Mouse (Mus musculus) T-helper 17 cell (primary cell): ENCODE measurements around the gene Nxpe5.

Experiments
- in situ Hi-C, 2 experiments: fragments of 300-600 bp; cut with MboI, MseI; formaldehyde crosslinking; loops; 1 replicate in 1 of 2; 2 replicates in 1 of 2; pipeline ENCODE4 v1.15.1; 2025; ENCODE audit warnings: high pct_unique_total_duplicates in 2 of 2

Gene Nxpe5

GRCm38 (mm10) chr5:138241511-138241910, 15.8 kb downstream of the Nxpe5 start:
- in situ Hi-C loops: no loop called here

GRCm38 (mm10) chr5:138251144-138251543, 25.4 kb downstream of the Nxpe5 start:
- in situ Hi-C loops: no loop called here

- in situ Hi-C loops: no loop called here
Measured at GRCm38 (mm10) chr5:138253061-138253460, 27.4 kb downstream of the Nxpe5 start.

DNA sequence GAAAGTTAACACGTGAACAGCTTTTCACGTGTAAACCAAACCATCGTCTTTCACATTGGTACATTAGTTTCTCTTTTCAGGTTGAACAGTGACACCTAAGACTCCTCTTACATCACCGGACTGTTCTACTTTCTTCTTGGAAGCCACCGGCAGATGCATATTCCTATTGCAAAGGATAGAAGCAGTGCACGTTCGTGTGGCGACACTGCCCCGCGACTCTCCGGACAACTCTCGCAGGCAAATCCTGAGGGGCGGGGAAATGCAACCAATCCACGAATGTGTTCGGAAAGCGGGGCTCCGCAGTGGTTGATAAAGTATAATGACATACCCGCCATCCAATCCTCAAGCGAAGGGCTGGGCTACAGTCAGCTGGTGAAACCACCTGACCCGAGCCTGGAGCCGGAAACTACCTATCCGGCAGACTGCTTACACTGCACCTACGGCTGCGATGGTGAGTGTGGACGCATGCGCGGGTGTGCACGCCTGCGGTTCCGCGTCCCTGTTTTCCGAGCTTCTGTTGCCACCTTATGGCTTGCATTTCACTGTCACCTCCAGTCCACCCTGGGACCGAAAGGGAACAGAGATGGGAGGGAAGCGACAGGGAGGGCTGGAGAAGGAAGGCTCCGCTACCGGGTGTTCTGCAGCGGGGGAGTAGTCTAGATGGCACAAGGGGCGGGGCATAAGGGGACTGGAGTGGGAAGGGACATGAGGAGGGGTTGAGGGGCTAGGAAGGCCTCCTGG, 29.8 kb downstream of the Nxpe5 start, which contains the start of gene Lamtor4:
Gene Lamtor4 (plus strand): TSS at position 130 of the 741 bp plus-strand sequence.
- in situ Hi-C loops: no loop called here

- in situ Hi-C loops: no loop called here
Measured at GRCm38 (mm10) chr5:138256094-138256467, 30.4 kb downstream of the Nxpe5 start.

GRCm38 (mm10) chr5:138256966-138257584, 31.4 kb downstream of the Nxpe5 start:
- in situ Hi-C loops: no loop called here

DNA sequence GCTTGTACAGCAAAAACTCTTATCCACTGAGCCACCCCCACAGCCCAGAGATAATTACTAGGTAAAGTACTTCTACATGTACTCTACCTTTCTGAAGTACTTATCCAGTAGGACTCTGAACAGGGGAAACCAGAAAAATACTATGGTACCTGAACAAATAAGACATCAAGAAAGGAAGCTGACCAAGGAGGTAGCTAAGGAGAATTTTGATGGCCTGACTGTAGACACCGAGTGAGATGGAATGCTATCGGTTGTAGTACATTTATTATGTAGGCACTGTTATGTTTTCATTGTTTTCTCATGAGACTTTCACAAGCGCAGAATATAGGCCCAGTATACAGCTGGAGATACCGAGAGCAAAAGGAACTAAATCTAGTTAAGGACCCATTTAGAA, 31.9 kb downstream of the Nxpe5 start:
- in situ Hi-C loops: no loop called here

- in situ Hi-C loops: no loop called here
Measured at GRCm38 (mm10) chr5:138258078-138258477, 32.4 kb downstream of the Nxpe5 start.

GRCm38 (mm10) chr5:138258542-138258941, 32.8 kb downstream of the Nxpe5 start:
- in situ Hi-C loops: no loop called here

- in situ Hi-C loops: no loop called here
Measured at GRCm38 (mm10) chr5:138258993-138259392, 33.3 kb downstream of the Nxpe5 start.

- in situ Hi-C loops: loop anchor here in 1 of 2 experiments (5.0 kb wide), 1 partner anchor 73 kb away; the partner anchor contains the start of genes Cnpy4 and Taf6
Measured at GRCm38 (mm10) chr5:138260051-138260450, 34.4 kb downstream of the Nxpe5 start.

GRCm38 (mm10) chr5:138260834-138261233, 35.1 kb downstream of the Nxpe5 start:
- in situ Hi-C loops: loop anchor here in 1 of 2 experiments (5.0 kb wide), 1 partner anchor 74 kb away; the partner anchor contains the start of genes Cnpy4 and Taf6

DNA sequence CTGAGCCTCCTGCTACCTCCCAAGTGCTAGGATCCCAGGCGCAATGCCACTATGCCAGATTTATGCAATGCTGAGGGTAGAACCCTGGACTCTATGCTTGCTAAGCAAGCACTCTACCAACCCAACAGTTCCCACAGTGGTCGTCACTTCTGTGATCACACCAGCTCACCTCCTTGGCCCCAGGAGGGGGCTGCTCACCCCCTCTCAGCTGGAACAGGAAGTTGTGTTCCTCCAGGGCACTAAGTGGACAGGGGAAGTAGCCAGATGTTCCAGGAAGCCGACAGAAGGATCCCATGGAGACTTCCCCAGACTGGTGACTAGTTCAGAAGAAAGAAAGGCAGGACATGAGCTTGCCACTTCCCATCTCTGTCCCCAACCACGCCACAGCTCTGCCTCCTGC, 36.3 kb downstream of the Nxpe5 start:
- in situ Hi-C loops: loop anchor here in 1 of 2 experiments (5.0 kb wide), 1 partner anchor 75 kb away; the partner anchor contains the start of genes Cnpy4 and Taf6

DNA sequence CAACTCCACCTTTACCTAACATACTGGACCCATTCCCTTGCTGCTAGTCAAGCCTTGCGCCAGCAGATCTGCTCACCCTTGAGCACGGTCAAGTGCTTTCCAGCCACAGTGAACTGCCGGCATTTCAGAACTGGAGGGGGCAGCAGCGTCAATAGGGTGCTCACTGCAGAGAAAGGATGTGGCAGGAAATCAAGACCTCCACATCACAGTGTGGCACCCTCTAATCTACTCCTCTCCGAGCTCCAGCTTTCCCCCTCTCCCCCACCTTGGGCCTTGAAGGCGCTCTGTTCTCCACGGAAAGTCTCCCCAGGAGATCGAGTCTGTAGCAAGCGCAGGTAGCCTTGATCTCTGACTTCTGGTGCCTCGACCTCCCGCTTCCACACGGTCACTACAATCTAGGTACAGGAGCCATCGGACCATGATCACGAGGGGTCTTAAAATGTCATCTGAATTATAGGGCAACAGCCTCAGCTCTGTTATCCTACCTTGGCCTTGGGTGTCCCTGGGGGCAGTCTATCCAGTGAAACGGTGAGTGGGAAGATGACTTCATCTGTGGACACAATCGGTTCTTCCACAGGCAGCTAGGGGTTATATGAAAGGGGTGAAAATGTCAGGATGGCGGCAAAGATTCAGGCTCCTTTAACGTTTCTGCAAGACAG, 37.0 kb downstream of the Nxpe5 start:
- in situ Hi-C loops: loop anchor here in 1 of 2 experiments (5.0 kb wide), 1 partner anchor 75 kb away; the partner anchor contains the start of genes Cnpy4 and Taf6

DNA sequence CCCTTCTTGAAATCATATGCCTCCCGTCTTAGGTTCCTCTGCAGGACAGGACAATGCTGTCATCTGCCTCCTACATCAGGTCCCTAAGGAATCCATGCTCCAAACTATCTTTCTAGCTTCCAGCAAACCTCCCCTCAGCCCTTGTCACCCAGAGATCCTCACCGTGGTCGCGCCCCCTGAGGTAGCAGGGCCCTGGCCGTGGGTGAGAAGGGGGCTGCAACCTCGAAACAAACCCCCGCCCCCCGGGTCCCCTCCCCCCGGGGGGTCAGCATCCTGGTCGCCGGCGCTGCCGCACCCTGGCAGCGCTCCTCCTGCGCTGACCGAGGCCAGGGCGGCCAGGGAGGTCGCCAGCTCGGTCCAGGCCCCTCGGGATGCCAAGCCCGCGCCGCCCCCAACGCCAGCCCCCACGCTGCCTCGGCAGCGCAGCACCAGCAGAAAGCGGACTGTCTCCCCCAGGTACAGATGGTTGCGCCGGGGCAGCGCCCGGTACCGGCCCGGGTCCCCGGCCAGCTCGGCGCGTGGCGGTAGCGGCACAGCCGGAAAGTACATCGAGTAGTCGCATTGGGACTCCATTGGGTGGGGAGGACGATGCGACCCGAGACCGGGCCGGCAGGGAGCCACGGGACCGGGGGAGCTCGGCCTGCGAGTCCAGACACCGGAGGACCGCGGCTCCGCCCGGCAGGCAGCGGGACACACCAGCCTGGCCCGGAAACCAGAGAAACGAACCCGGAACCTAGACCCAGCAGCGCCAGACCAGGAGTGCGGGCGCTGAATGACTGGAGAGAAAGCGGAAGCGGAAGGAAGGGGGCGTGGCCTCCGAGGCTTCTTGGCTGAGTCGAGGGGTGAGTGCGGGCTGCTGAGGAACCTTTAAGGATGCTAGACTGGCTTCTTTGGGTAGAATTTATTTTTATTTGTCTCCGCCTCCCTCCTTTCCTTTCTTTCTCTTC, 37.8 kb downstream of the Nxpe5 start, which contains the start of gene BC037034:
Gene BC037034 (minus strand): TSS at position 774 of the 947 bp plus-strand sequence.
- in situ Hi-C loops: loop anchor here in 1 of 2 experiments (5.0 kb wide), 1 partner anchor 76 kb away; the partner anchor contains the start of genes Cnpy4 and Taf6

- in situ Hi-C loops: loop anchor here in 1 of 2 experiments (5.0 kb wide), 1 partner anchor 77 kb away; the partner anchor contains the start of genes Cnpy4 and Taf6
Measured at GRCm38 (mm10) chr5:138264207-138264578, 38.5 kb downstream of the Nxpe5 start.

DNA sequence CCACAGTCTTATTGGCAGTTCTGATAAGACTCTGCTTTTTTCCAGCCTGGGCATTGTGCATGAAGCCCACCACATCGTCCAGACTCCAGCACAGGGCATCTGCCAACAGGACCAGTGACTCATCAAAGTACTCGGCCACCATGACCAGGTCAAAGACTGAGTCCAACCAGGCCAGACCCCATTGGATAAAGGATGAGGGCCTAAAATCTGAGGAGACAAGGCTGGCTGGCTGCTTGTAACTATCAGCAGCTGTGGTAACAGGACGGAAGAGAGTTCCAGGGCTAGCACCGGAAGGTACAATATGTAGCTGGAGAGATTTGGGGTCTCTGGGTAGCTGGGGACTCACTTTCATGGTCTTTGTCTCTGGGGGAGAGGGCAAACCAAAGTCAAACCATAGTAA, 40.0 kb downstream of the Nxpe5 start:
- in situ Hi-C loops: no loop called here

- in situ Hi-C loops: no loop called here
Measured at GRCm38 (mm10) chr5:138267114-138267513, 41.4 kb downstream of the Nxpe5 start.

DNA sequence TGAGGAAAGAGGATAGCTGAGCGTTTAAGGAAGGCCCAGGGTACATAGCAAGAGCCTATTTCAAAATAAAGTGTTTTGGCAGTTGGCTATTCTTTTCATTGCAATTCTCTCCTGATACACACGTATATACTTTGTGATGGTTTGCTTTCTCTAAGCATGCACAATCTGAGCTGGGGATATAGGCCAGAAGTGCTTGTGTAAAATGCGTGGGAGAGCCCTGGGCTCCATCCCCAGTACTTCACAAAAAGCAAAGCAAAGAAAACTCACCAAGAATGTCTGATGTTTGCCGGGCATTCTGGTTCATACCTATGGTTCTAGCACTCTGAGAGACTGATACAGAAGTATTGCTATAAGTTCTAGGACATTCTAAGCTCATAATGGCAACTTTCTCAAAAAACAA, 43.3 kb downstream of the Nxpe5 start:
- in situ Hi-C loops: no loop called here

DNA sequence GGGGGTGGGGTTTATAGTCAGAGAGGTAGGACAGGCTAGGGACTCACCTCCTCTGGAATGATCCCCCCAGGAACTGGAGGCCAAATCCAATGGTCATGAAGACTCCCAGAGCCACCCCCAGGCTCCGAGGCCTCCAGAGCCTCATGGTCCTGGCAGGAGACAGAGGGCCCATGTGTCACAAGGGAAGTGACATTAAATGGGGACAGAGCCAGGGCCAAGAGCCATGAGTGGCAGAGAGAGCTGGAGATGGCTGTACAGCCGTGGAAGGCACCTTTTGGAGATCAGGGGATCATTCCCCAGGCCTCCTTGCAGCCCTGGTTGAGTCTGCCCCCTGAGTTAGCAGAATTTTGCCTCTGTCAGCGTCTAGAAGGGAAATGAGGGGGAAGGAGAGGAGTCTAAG, 45.5 kb downstream of the Nxpe5 start:
- in situ Hi-C loops: loop anchor here in 1 of 2 experiments (10.0 kb wide), 1 partner anchor 354 kb away; the partner anchor contains the start of gene A430033K04Rik
